Mouse (Mus musculus): ENCODE data around the gene BC017158.
A peak's percentile ranks its signal among the peaks of the same experiment; 100 is the strongest.

Gene BC017158

GRCm38 (mm10) chr7:128254978-128255377 is 43.0 kb downstream of the BC017158 start:
- no peak for DNase-seq

GRCm38 (mm10) chr7:128252609-128253008 is 45.4 kb downstream of the BC017158 start:
- DNase-seq = no peak

DNA sequence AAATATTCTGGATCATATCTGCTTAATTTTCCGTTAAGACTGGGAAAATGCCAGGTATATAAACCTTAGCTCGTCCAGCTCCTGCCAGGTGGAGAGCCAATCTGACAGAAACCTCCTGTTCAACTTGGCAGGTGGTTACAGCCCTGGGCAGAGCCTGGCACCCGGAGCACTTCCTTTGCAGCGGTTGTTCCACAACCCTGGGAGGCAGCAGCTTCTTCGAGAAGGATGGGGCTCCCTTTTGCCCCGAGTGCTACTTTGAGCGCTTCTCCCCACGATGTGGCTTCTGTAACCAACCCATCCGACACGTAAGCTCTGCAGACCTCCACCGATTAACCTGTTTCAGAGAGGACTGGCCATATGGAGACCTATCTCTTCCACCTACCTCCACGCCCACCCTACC is 46.0 kb downstream of the BC017158 start:
- DNase-seq = no peak

GRCm38 (mm10) chr7:128249998-128250397 is 48.0 kb downstream of the BC017158 start:
- DNase-seq = no peak

DNA sequence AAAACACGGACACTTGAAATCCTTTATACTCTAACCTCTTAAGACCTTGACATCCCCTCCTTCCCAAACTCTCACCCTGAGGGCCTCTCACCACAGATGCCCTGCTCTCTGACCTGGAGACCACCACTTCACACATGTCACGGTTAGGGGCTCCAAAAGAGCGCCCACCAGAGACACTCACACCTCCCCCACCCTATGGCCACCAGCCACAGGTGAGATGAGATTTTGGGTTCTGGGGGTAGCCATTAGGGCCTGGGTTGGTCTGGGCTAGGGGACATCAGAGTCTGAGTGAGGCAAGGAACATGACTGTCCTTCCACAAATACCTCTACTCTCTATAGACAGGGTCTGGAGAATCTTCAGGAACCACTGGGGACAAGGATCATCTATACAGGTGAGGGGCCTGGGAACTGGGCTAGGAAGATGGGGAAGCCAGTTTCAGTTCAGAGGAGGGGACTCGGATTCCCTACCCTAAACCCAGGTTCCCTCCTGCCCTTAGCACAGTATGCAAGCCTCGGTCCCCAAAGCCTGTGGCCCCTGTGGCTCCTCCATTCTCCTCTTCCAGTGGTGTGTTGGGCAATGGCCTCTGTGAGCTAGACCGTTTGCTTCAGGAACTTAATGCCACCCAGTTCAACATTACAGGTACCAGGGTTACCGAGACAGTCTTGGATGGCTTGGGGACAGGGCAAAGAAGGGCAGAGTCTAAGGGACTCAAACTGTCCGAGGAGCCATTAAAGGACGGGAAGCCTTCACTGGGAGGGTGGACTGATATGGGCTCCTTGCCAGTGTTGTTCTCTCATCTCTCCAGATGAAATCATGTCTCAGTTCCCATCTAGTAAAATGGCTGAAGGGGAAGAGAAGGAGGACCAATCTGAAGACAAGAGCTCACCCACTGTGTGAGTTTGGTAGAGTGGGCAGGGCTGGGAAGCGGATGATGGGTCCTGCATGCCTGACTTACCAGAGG is 49.6 kb downstream of the BC017158 start:
- no peak for DNase-seq

DNA sequence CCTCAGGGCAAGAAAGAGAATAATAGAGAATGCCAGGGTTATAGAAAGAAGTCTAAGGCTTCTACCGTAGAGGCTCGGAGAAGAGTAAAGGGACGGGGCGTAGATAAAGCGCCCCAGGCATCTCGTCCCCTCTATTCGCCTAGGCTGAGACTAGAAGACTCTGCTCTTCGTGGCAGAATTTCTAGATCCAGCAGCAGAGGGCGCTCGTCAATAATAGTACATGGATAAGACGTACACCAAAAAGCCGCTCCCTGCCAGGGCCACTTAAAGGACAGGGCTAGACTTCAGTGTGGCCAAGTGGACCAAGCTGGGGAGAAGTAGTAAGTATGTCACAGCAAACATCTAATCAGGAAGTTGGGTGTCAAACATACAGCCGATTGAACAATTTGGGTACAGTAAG is 50.5 kb downstream of the BC017158 start:
- peak; percentile 82 for DNase-seq

- peak; percentile 33 for DNase-seq
Measured at GRCm38 (mm10) chr7:128246496-128247391, 51.2 kb downstream of the BC017158 start, which contains the start of gene Tgfb1i1. TSS of gene Tgfb1i1 (plus strand) at chr7:128246812.

DNA sequence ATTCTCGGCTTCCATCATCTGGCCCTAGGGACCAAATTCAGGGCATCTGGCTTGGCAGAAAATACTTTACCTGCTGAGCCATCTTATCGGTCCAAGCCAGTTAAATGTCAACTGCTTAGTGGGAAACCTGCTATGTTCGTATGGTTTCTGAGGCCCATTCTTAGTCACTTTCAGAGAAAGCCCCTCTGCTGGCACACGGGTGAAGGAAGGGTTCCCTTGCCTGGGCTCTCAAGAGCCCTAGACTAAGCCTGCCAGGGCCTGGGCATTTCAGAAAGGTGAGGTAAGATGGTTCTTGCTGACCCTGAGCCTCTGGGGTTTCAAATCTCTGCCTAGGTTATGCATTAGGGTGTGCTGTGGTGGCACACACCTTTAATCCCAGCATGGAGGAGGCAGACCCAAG is 52.4 kb downstream of the BC017158 start:
- no peak for DNase-seq

DNA sequence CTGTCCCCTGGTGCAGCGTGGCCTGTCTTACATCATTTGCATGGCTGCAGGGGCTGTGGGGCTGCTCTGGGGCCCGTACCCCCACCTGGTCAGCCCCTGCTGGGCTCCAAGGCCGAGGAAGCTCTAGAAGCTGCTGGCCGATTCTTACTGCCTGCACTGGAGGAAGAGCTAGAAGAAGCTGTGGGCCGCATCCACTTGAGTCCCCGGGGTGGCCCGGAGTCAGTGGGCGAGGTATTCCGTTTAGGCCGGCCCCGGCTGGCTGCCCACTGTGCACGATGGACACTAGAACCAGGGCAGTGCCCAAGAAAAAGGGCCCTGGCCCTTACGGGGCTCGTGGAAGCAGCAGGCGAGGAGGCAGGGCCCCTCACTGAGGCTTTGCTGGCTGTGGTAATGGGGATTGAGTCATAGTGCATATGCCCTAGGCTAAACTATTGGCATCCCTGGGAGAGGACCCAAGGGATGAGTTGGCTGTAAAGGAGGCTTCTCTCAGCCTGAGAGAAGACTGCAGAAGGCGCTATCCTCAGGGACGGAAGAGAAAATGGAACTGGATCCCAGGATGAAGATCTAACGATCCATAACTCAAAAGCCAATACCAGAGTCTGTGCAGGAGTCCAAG is 53.5 kb downstream of the BC017158 start:
- no peak for DNase-seq

DNA sequence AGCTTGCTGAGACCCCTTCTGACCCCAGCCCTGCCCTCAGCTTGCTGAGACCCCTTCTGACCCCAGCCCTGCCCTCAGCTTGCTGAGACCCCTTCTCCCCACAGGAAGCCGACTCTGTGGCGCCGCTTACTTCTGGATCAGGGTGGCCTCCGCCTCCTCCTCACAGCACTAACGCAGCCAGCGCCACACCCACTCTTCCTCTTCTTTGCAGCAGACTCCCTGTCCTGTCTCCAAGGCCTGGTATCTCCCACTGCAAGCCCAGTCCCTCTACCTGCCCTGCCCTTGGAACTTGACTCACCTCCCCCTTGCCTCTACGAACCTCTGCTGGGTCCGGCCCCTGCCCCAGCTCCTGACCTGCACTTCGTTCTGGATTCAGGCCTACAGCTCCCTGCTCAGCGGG is 54.0 kb downstream of the BC017158 start:
- no peak for DNase-seq

DNA sequence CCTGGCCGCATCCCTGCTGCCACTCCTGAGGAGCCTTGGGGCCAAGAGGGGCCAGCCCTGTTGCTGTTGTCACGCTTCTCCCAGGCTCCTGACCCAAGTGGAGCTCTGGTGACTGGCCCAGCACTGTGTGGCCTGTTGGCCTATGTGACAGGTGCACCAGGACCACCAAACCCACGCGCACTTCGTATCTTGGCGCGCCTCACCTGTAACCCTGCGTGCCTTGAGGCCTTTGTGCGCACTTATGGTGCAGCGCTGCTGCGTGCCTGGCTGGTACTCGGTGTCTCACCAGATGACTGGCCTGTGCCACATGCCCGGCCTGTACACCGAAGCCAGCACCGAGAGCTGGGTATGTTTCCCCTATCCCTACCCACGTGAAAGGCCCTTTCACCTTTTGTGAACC is 55.6 kb downstream of the BC017158 start:
- no peak for DNase-seq

GRCm38 (mm10) chr7:128240131-128240784 is 57.7 kb downstream of the BC017158 start:
- DNase-seq = peak; percentile 52

GRCm38 (mm10) chr7:128238991-128239390 is 59.0 kb downstream of the BC017158 start:
- no peak for DNase-seq

- DNase-seq = peak; percentile 100
Measured at GRCm38 (mm10) chr7:128237927-128238778, 59.8 kb downstream of the BC017158 start, which contains the start of gene 9130023H24Rik. TSS of gene 9130023H24Rik (minus strand) at chr7:128238031.

DNA sequence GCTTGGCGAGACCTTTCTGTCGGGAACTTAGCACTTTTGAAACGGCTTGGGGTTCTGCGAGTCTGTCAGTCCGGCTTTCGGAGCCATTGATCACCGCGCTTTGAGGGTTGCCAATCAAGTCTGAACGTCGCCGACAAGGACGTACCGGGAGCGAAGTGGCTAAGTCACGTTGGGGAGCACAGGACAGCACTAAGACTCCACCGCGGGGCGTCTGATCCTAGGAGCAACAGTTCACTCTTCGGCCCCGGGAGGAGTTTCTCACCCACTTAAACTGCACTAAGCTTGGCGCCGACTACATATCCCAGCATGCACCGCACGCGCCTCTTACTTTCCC is 60.4 kb downstream of the BC017158 start:
- DNase-seq = no peak

GRCm38 (mm10) chr7:128236856-128237592 is 60.9 kb downstream of the BC017158 start, which contains the start of gene Armc5:
TSS of gene Armc5 (plus strand) at chr7:128237342.
- DNase-seq = peak; percentile 87

GRCm38 (mm10) chr7:128236426-128236825 is 61.5 kb downstream of the BC017158 start:
- no peak for DNase-seq

GRCm38 (mm10) chr7:128235481-128235880 is 62.5 kb downstream of the BC017158 start:
- DNase-seq = no peak

- DNase-seq = no peak
Measured at GRCm38 (mm10) chr7:128234796-128235195, 63.2 kb downstream of the BC017158 start.

GRCm38 (mm10) chr7:128231741-128232140 is 66.2 kb downstream of the BC017158 start:
- no peak for DNase-seq

Data from cerebellum, adult 11 months (tissue).